Mouse (Mus musculus) intestine, postnatal 0 days (tissue): ENCODE data around the gene Slco3a1. TPM values are rescaled to one million over a fixed set of nuclear protein-coding genes. Genes with fewer than 3 reads are reported as not detected.

Experiments
- ATAC-seq: fragments of 200-750 bp; cut with Nextera tagmentation; 2 replicates; pipeline ENCODE4 v1.8.0; 2017; ENCODE audit warnings: mild to moderate bottlenecking, moderate TSS enrichment, moderate library complexity
- H3K27ac ChIP-seq: fragments of 300-500 bp; sonication (generic); 2 replicates; pipeline ENCODE4 v1.5.1; 2014; ENCODE audit warnings: mild to moderate bottlenecking, low read depth, low read length, moderate library complexity
- H3K27me3 ChIP-seq: fragments of 300-500 bp; sonication (generic); replicated peaks from 2 replicates; pipeline ENCODE4 v1.6.1; 2014; ENCODE audit warnings: low read length, mixed read lengths; ENCODE audit not compliant: control insufficient read depth, insufficient read depth
- H3K36me3 ChIP-seq: fragments of 300-500 bp; sonication (generic); 2 replicates; pipeline ENCODE4 v1.6.1; 2014; ENCODE audit warnings: mild to moderate bottlenecking, moderate library complexity; ENCODE audit not compliant: control insufficient read depth, insufficient read depth
- H3K4me1 ChIP-seq: fragments of 300-500 bp; sonication (generic); replicated peaks from 2 replicates; pipeline ENCODE4 v1.6.1; 2014; ENCODE audit warnings: antibody characterized with exemption, low read length, mixed read lengths; ENCODE audit not compliant: control insufficient read depth, insufficient read depth
- H3K4me2 ChIP-seq: fragments of 300-500 bp; sonication (generic); replicated peaks from 2 replicates; pipeline ENCODE4 v1.6.1; 2014; ENCODE audit warnings: low read depth, mild to moderate bottlenecking, moderate library complexity
- H3K4me3 ChIP-seq: fragments of 300-500 bp; sonication (generic); 2 replicates; pipeline ENCODE4 v1.5.1; 2014; ENCODE audit warnings: low read depth, low read length
- H3K9ac ChIP-seq: fragments of 300-500 bp; sonication (generic); 2 replicates; pipeline ENCODE4 v1.6.1; 2014; ENCODE audit warnings: mild to moderate bottlenecking, low read depth, low read length
- H3K9me3 ChIP-seq: fragments of 300-500 bp; sonication (generic); 2 replicates; pipeline ENCODE4 v1.6.1; 2016; ENCODE audit warnings: mixed run types; ENCODE audit not compliant: control insufficient read depth
- CTCF ChIP-seq: sonication (generic); IDR thresholded peaks from 2 replicates; pipeline ENCODE4 v1.5.1; 2016; ENCODE audit warnings: low read depth, mild to moderate bottlenecking, control low read depth, antibody characterized with exemption, moderate library complexity
- WGBS: fragments of 180-500 bp; shearing (Covaris S2); extraction: QIAGEN DNeasy Blood & Tissue Kit; methylation state at CpG from one replicate; pipeline ENCODE4 v1.1.7; 2014; 5-methylcytosine and 5-hydroxymethylcytosine counted together
- polyA plus RNA-seq: library from polyadenylated mRNA; unstranded; fragments of >200 nt; fragmentation: Nextera tagmentation; extraction: Ambion mirVana; gene quantifications from 2 replicates; pipeline ENCODE4 v1.2.1, GENCODE M21; 2015

Gene Slco3a1
- polyA plus RNA-seq, 1 experiment from 2014 or later: 8.1 TPM

DNA sequence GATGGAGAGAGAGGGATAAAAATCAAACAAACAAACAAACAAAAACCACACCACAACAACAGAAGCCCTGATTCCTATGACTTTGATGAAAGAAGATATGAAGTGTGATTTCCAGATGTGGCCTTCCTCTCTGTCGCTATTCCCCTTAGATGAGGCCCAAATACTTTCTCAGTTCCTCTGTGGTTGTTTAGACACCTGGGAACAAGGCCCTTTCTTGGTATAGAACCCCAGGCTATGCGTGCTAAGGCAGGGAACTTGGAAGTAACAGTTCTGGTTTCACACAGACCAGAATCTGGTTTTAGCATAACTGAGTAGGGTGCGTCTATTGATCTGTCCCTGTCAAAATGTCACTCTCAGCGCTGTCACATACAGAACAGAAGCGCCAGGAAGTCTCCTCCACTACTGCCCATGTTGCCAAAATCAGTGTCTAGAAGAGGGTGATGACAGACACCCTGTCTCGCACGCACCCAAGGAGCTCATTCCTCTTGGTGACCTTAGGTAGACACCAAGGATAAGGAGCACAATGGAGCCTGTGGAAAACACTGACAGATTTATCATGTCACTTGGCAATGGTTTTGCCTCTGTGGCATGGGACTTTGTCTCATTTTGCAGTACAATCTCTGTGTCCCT is 23.0 kb downstream of the Slco3a1 start:
- Histone ChIP-seq H3K9me3 (no peaks in the 10 kb centered on the region), H3K36me3 (no peaks in the 10 kb centered on the region), H3K27me3 (no peaks in the 10 kb centered on the region), H3K27ac (no peak overlapping the region), H3K4me3 (no peak overlapping the region), H3K9ac (no peak overlapping the region), H3K4me2 (no peak overlapping the region), H3K4me1 (no peaks in the 10 kb centered on the region)
- TF ChIP-seq CTCF: no peak
- ATAC-seq: no peak
- 86% methylated on average over 7 of the region's 7 CpGs for WGBS

DNA sequence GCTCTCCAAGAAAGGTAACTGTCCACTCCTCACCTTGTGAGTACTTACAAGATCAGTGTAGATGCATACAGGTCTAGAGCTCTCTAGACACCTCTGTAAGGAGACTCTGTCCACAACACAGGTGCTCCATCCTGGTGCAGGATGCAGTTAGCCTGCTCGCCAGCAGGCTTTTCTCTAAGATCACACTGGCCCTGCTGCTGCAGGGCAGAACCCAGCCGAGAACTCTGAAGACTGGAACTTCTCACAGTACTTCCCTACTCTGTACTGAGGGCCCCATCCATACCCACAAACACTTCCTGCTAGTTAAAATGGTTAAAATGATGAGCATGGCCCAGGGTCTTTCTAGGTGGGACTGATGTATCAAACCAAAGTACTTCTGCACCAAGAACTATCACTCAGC is 24.7 kb downstream of the Slco3a1 start:
- no peaks in the 10 kb centered on the region for H3K36me3 ChIP-seq
- H3K4me1 ChIP-seq: no peaks in the 10 kb centered on the region
- no peak overlapping the region for H3K27ac ChIP-seq
- H3K9me3 ChIP-seq: no peaks in the 10 kb centered on the region
- no peak for ATAC-seq
- H3K9ac ChIP-seq: no peak overlapping the region
- H3K4me3 ChIP-seq: no peak overlapping the region
- H3K27me3 ChIP-seq: no peaks in the 10 kb centered on the region
- no peak overlapping the region for H3K4me2 ChIP-seq
- WGBS: 81% methylated on average over 2 of the region's 2 CpGs
- no peak for TF ChIP-seq CTCF

DNA sequence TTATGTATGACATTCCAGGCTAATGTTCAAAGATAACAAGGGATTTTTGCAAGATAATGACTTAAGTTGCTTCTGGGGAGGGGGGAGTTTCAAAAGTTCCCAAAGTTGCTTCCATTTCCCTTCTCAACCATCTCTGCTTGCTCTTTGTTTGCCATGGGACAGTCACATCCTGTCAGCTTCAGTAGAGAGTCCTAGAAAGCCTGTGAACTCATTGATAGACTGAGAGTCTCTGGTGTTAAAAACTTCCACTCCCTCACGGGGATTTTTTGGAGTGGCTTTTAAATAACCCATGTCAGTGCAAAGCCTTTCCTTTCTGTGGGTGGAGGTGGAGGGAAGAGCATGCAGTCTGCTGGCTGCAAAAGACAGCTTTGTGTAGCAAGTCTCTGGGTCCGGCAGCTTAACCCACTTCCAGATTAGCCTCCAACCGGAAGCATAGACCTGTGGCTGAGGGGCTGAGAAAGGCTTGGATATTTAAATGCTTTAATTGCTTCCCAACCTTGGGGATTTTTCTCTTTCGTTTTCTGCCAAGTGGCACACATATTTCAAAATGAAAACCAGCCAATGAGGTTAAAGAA is 25.3 kb downstream of the Slco3a1 start:
- 51% methylated on average over 4 of the region's 4 CpGs for WGBS
- Histone ChIP-seq H3K4me3 (no peak overlapping the region), H3K9ac (no peak overlapping the region), H3K27ac (no peak overlapping the region), H3K4me2 (no peak overlapping the region), H3K27me3 (no peaks in the 10 kb centered on the region), H3K9me3 (no peaks in the 10 kb centered on the region), H3K36me3 (no peaks in the 10 kb centered on the region), H3K4me1 (no peaks in the 10 kb centered on the region)
- no peak for ATAC-seq
- no peak for TF ChIP-seq CTCF

DNA sequence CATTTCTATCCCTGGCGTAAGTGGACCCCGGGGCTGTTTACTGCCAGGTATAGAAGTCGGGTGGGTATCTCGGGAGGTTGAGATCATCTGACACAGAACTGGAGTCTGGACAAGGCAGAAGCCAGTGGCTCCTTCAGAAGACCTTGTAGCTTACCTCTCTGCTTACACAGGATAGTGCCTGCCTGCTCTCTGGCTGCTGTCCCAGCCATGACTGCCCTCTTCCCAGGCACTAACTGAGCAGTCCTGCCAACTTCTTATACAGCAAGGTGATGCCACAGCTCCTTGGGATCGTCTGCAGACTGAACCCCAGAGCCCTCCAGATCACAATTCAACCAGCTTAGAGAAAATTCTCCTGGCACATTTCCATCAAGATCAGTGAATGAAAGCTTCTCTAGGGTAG is 26.4 kb downstream of the Slco3a1 start:
- Histone ChIP-seq H3K9me3 (no peaks in the 10 kb centered on the region), H3K4me2 (no peak overlapping the region), H3K9ac (no peak overlapping the region), H3K36me3 (no peaks in the 10 kb centered on the region), H3K27me3 (no peaks in the 10 kb centered on the region), H3K4me1 (no peaks in the 10 kb centered on the region), H3K4me3 (no peak overlapping the region), H3K27ac (no peak overlapping the region)
- ATAC-seq: no peak
- TF ChIP-seq CTCF: no peak
- WGBS: 74% methylated on average over 5 of the region's 5 CpGs

DNA sequence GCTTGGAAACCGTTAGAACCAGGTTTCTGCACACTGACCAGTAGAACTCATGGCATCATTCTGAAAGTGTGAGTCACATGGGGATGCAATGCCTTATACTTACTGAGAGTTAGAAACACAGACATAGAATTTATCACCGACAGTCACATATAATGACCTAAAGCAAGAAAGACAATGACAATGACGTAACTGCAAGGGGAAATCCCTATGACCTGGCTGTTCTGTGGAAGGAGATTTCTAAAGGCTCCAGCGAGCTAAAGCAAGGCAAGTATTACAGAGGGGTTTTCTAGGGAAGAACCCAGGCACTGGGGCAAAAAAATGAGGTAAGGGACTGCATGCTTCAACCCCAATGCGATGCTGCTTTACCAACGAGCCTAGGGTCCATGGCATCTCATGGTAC is 26.9 kb downstream of the Slco3a1 start:
- H3K27me3 ChIP-seq: no peaks in the 10 kb centered on the region
- H3K9ac ChIP-seq: no peak overlapping the region
- no peak overlapping the region for H3K27ac ChIP-seq
- H3K4me1 ChIP-seq: no peaks in the 10 kb centered on the region
- no peak for ATAC-seq
- no peaks in the 10 kb centered on the region for H3K9me3 ChIP-seq
- H3K4me2 ChIP-seq: no peak overlapping the region
- 82% methylated on average over 6 of the region's 6 CpGs for WGBS
- no peak overlapping the region for H3K4me3 ChIP-seq
- no peaks in the 10 kb centered on the region for H3K36me3 ChIP-seq
- no peak for TF ChIP-seq CTCF

DNA sequence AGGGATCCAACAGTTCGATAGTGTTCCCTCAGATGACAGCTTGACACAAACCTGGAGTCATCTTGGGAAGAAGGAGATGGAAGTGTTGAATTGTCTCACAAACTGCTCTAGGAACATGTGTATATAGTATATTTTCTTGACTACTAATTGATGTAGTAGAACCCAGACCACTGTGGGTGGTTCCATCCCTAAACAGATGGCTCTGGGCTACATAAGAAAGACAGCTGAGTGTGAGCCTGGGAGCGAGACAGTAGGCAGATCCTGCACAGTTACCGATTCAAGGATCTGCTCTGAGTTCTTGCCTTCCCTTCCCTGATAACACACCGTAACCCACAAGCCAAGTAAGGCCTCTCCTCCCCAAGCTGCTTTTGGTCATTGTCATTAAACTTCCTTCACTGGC is 28.6 kb downstream of the Slco3a1 start:
- H3K27ac ChIP-seq: no peak overlapping the region
- TF ChIP-seq CTCF: no peak
- H3K36me3 ChIP-seq: no peaks in the 10 kb centered on the region
- no peaks in the 10 kb centered on the region for H3K9me3 ChIP-seq
- ATAC-seq: no peak
- H3K9ac ChIP-seq: no peak overlapping the region
- H3K4me2 ChIP-seq: no peak overlapping the region
- H3K4me1 ChIP-seq: no peaks in the 10 kb centered on the region
- WGBS: 92% methylated on average over 4 of the region's 4 CpGs
- H3K4me3 ChIP-seq: no peak overlapping the region
- no peaks in the 10 kb centered on the region for H3K27me3 ChIP-seq
